Mouse (Mus musculus) erythroblast, embryonic 14.5 days (primary cell): Measurements from ENCODE around the gene Zfp663. TPM values are rescaled to one million over a fixed set of nuclear protein-coding genes. Genes with fewer than 3 reads are reported as not detected.

Experiments
- H3K27me3 ChIP-seq: 2 replicates; pipeline ENCODE4 v1.6.1; 2012; ENCODE audit warnings: inconsistent platforms; ENCODE audit not compliant: control insufficient read depth
- H3K36me3 ChIP-seq: 2 replicates; pipeline ENCODE4 v1.6.1; 2012; ENCODE audit warnings: mild to moderate bottlenecking, inconsistent platforms; ENCODE audit not compliant: control insufficient read depth
- H3K4me1 ChIP-seq: 2 replicates; pipeline ENCODE4 v1.6.1; 2012; ENCODE audit warnings: inconsistent platforms; ENCODE audit not compliant: control insufficient read depth
- H3K4me3 ChIP-seq: replicated peaks from 2 replicates; pipeline ENCODE3; 2012; ENCODE audit warnings: moderate library complexity, mild to moderate bottlenecking, inconsistent platforms
- H3K9me3 ChIP-seq: 2 replicates; pipeline ENCODE4 v1.6.1; 2012; ENCODE audit warnings: low read length, inconsistent platforms, mixed read lengths; ENCODE audit not compliant: control insufficient read depth
- GATA1 ChIP-seq: IDR thresholded peaks from 2 replicates; pipeline ENCODE4 v1.6.1; 2012; ENCODE audit warnings: low read length, inconsistent platforms, mixed read lengths
- TAL1 ChIP-seq: IDR thresholded peaks from 3 replicates; pipeline ENCODE4 v1.6.1; 2012; ENCODE audit warnings: low read length, inconsistent platforms, mixed read lengths
- polyA plus RNA-seq: library from polyadenylated mRNA; stranded (reverse); fragments of >175 nt; gene quantifications from 2 replicates; pipeline ENCODE4 v1.2.3, GENCODE M21; 2012

Gene Zfp663
- polyA plus RNA-seq, 1 experiment: not detected

GRCm38 (mm10) chr2:165326304-165327190, 42.0 kb downstream of the Zfp663 start, which contains the start of gene Elmo2:
Elmo2 (minus strand) TSS chr2:165326479.
- H3K4me1 ChIP-seq: peaks cover 53% of the 10 kb centered on the region
- no peaks in the 10 kb centered on the region; the same call in 1 of the 2 replicates for H3K36me3 ChIP-seq
- peak within 1 kb of the TSS; percentile 85 for H3K4me3 ChIP-seq
- no peak for TF ChIP-seq TAL1
- TF ChIP-seq GATA1: no peak
- peaks cover 8% of the 10 kb centered on the region; the same call in 1 of the 2 replicates for H3K27me3 ChIP-seq
- H3K9me3 ChIP-seq: no peaks in the 10 kb centered on the region

DNA sequence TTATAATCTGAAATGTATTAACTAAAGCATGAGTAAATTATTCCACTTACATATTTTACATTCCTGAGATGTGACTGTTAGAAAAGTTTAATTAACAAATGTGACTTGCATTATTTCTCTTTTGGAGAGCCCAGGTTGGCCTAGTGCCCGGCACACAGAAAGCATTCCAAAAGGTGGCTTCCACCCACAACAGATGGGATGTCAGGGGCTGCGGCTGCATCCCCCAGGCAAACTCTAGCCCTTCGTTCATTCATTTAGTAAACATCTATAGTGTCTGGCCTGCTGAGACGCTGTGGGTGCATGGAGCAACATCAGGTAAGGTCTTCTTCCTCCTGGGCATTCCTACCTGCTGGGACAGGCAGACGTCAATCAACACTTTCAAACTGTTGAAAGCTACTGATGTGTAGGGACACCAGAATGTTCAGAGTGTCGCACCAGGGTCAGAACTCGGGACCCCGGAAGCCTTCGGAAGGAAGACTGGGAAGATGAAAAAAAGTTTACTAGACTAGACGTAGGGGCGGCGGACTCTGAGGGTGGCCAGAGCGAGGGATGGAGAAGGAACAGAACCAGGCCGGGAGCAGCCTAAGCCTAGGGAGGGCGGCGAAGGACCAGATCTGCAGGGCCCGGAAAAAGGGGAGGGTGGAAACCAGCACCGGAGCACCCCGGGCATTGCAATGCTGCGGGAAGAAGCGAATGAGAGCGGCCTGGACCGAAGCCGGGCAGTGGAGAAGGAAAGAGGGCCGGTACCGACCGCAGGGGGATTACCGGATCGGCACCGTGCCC, 42.8 kb downstream of the Zfp663 start:
- H3K36me3 ChIP-seq: no peaks in the 10 kb centered on the region; the same call in 1 of the 2 replicates
- no peaks in the 10 kb centered on the region for H3K9me3 ChIP-seq
- peaks cover 57% of the 10 kb centered on the region for H3K4me1 ChIP-seq
- H3K27me3 ChIP-seq: peaks cover 8% of the 10 kb centered on the region; the same call in 1 of the 2 replicates
- peak overlapping the region; percentile 85 for H3K4me3 ChIP-seq
- no peak for TF ChIP-seq GATA1
- TF ChIP-seq TAL1: no peak

GRCm38 (mm10) chr2:165323928-165324327, 44.6 kb downstream of the Zfp663 start:
- H3K36me3 ChIP-seq: no peaks in the 10 kb centered on the region; the same call in 1 of the 2 replicates
- H3K9me3 ChIP-seq: no peaks in the 10 kb centered on the region
- H3K27me3 ChIP-seq: peaks cover 7% of the 10 kb centered on the region; the same call in 1 of the 2 replicates
- no peak overlapping the region for H3K4me3 ChIP-seq
- TF ChIP-seq GATA1: no peak
- no peak for TF ChIP-seq TAL1
- H3K4me1 ChIP-seq: peaks cover 57% of the 10 kb centered on the region

DNA sequence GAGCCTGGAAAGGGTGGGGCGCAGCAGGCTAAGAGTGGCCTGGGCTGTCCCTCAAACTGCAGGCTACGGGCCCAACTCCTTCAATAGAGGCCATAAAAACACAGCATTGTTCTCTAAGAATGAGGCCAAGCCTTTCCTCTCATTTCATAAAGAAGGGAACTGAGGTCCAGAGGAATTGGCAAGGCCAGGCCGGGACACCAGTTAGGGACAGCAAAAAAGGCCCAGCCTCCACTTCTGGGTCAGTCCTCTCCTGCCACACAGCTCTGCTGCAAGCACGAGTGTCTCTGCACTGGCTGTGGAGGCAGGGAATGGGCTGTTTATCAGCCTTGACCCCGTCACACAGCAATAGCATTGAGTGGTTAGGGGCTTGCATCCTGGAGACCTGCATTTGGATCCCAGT, 45.0 kb downstream of the Zfp663 start:
- Histone ChIP-seq H3K9me3 (no peaks in the 10 kb centered on the region), H3K36me3 (no peaks in the 10 kb centered on the region; the same call in 1 of the 2 replicates), H3K4me1 (peaks cover 61% of the 10 kb centered on the region), H3K4me3 (no peak overlapping the region), H3K27me3 (peaks cover 5% of the 10 kb centered on the region; the same call in 1 of the 2 replicates)
- no peak for TF ChIP-seq TAL1
- no peak for TF ChIP-seq GATA1

GRCm38 (mm10) chr2:165321981-165322735, 46.4 kb downstream of the Zfp663 start:
- Histone ChIP-seq H3K36me3 (no peaks in the 10 kb centered on the region; the same call in 1 of the 2 replicates), H3K4me3 (no peak overlapping the region), H3K4me1 (peaks cover 66% of the 10 kb centered on the region), H3K9me3 (no peaks in the 10 kb centered on the region), H3K27me3 (no peaks in the 10 kb centered on the region)
- no peak for TF ChIP-seq TAL1

- Histone ChIP-seq H3K27me3 (no peaks in the 10 kb centered on the region), H3K9me3 (no peaks in the 10 kb centered on the region), H3K4me3 (no peak overlapping the region), H3K36me3 (peaks cover 1% of the 10 kb centered on the region), H3K4me1 (peaks cover 67% of the 10 kb centered on the region)
- no peak for TF ChIP-seq GATA1
- TF ChIP-seq TAL1: no peak
Observed at GRCm38 (mm10) chr2:165321381-165321888, 47.1 kb downstream of the Zfp663 start.

GRCm38 (mm10) chr2:165320531-165321150, 47.9 kb downstream of the Zfp663 start:
- Histone ChIP-seq H3K4me1 (peaks cover 70% of the 10 kb centered on the region), H3K36me3 (peaks cover 9% of the 10 kb centered on the region), H3K27me3 (no peaks in the 10 kb centered on the region), H3K4me3 (no peak overlapping the region), H3K9me3 (no peaks in the 10 kb centered on the region)
- TF ChIP-seq TAL1 (no peak), GATA1 (no peak)

DNA sequence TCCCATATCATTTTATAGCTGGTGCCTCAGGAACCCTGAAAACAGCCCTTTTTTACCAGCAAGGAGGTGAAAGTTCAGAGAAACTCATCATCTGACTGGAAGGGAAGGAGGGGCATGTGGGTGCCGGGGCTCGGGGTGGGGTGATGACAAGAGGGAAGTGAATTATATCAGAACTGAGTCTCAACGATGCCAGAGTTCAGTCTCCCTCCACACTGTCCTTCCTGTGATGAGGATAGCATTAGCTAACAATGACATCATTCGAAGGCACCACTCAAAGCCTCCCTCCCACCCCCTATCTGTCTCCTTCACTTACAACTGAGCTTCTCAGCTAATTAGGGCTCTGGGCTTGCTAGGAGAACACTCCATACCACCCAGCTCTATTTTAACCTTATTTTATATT, 49.0 kb downstream of the Zfp663 start:
- peaks cover 59% of the 10 kb centered on the region for H3K4me1 ChIP-seq
- H3K4me3 ChIP-seq: no peak overlapping the region
- H3K27me3 ChIP-seq: no peaks in the 10 kb centered on the region
- H3K9me3 ChIP-seq: no peaks in the 10 kb centered on the region
- H3K36me3 ChIP-seq: peaks cover 20% of the 10 kb centered on the region
- TF ChIP-seq TAL1 (no peak), GATA1 (no peak)
